Mouse (Mus musculus) erythroblast, embryonic 14.5 days (primary cell): ENCODE data around the gene Hspa4l. TPM values are rescaled to one million over a fixed set of nuclear protein-coding genes. Genes with fewer than 3 reads are reported as not detected.
A peak's percentile ranks its signal among the peaks of the same experiment; 100 is the strongest.
"Not testable (repeated sequence)": the region's sequence is repeated elsewhere in the genome, so short reads cannot be mapped to it uniquely, and the experiment has no call there.

Source experiments
- H3K27me3 ChIP-seq: 2 replicates; pipeline ENCODE4 v1.6.1; 2012; ENCODE audit warnings: inconsistent platforms; ENCODE audit not compliant: control insufficient read depth
- H3K36me3 ChIP-seq: 2 replicates; pipeline ENCODE4 v1.6.1; 2012; ENCODE audit warnings: mild to moderate bottlenecking, inconsistent platforms; ENCODE audit not compliant: control insufficient read depth
- H3K4me1 ChIP-seq: 2 replicates; pipeline ENCODE4 v1.6.1; 2012; ENCODE audit warnings: inconsistent platforms; ENCODE audit not compliant: control insufficient read depth
- H3K4me3 ChIP-seq: replicated peaks from 2 replicates; pipeline ENCODE3; 2012; ENCODE audit warnings: moderate library complexity, mild to moderate bottlenecking, inconsistent platforms
- H3K9me3 ChIP-seq: 2 replicates; pipeline ENCODE4 v1.6.1; 2012; ENCODE audit warnings: low read length, inconsistent platforms, mixed read lengths; ENCODE audit not compliant: control insufficient read depth
- GATA1 ChIP-seq: IDR thresholded peaks from 2 replicates; pipeline ENCODE4 v1.6.1; 2012; ENCODE audit warnings: low read length, inconsistent platforms, mixed read lengths
- TAL1 ChIP-seq: IDR thresholded peaks from 3 replicates; pipeline ENCODE4 v1.6.1; 2012; ENCODE audit warnings: low read length, inconsistent platforms, mixed read lengths
- polyA plus RNA-seq: library from polyadenylated mRNA; stranded (reverse); fragments of >175 nt; gene quantifications from 2 replicates; pipeline ENCODE4 v1.2.3, GENCODE M21; 2012

The Hspa4l gene
- polyA plus RNA-seq, 1 experiment: 0.32 TPM

DNA sequence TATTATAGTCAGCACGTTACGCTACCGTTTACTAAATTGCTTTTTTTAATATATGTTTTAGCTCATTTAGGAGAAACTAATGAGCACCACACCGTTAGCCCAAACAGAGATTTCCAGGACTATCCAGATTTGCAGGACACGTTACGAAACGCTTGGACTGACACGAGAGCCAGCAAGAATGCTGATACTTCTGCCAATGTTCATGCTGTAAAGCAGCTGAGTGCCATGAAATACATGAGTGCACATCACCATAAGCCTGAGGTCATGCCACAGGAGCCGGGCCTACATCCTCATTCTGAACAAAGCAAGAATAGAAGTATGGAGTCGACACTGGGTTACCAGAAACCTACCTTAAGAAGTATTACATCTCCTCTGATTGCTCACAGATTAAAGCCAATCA lies 64.4 kb downstream of the Hspa4l start:
- no peaks in the 10 kb centered on the region for H3K9me3 ChIP-seq
- peaks cover 10% of the 10 kb centered on the region for H3K4me1 ChIP-seq
- no peaks in the 10 kb centered on the region for H3K27me3 ChIP-seq
- H3K4me3 ChIP-seq: no peak overlapping the region
- no peak for TF ChIP-seq TAL1
- no peak for TF ChIP-seq GATA1
- peaks cover 98% of the 10 kb centered on the region for H3K36me3 ChIP-seq

DNA sequence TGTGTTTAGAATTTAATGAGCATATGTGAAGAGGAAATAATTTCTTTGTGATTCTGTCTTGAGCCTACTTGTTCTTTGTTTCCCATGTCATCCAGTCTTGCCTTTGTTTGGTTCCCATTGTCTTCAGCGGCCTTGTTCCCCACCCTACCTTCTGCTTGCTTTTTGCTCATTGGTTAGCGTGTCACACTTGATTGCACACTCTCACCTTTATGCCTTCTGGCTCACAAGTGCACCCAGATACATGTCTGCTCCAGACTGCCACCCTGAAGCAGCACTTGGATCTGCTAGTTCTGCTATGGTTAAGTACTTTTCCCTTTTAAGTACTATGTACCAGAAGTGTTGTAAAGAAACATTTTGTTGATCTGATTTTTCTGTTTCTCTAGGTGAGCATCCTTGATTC lies 65.6 kb downstream of the Hspa4l start:
- Histone ChIP-seq H3K27me3 (no peaks in the 10 kb centered on the region), H3K4me1 (peaks cover 8% of the 10 kb centered on the region), H3K9me3 (no peaks in the 10 kb centered on the region), H3K4me3 (no peak overlapping the region), H3K36me3 (peaks cover 99% of the 10 kb centered on the region)
- TF ChIP-seq GATA1 (no peak), TAL1 (no peak)

DNA sequence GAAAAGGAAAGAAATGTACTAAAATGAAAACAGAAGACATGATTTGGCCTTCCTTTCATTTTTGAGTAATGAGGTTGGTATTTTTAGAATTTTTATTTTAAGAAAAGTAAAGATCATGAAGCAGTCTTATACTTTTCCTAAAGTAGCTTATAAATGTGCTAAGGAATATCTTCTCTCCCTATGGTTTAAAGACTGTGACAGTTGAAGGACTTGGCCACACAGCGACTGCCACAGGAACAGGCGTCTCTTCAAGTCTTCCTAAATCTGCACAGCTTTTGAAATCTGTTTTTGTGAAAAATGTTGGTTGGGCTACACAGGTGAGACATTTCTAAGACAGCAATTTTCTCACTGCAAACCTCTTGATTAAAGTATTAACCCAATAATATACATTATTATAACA lies 69.0 kb downstream of the Hspa4l start:
- Histone ChIP-seq H3K9me3 (no peaks in the 10 kb centered on the region), H3K36me3 (peaks cover 100% of the 10 kb centered on the region), H3K4me1 (no peaks in the 10 kb centered on the region), H3K27me3 (no peaks in the 10 kb centered on the region), H3K4me3 (no peak overlapping the region)
- TF ChIP-seq TAL1 (no peak), GATA1 (no peak)

DNA sequence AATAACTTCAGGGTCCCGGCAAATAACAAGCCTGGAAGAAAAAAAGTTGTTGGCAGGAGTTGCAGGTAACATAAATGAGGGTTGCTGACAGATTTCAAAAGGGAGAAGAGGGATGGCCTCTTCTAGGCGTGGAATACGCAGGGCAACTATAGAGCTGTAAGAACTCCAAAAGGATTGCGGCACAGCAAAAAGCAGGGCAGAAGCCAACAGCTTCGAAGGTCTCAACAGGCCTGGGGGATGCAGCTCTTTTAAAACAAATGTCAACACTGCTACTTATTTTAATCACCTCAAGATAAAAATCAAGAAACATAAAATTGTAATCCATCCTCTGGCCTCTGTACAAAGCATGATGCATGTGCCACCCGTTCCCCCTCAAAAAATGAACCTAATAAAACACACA lies 101.2 kb downstream of the Hspa4l start:
- Histone ChIP-seq H3K4me1 (peaks cover 19% of the 10 kb centered on the region), H3K4me3 (peak overlapping the region; percentile 65)
- not testable (repeated sequence) for H3K36me3 ChIP-seq, H3K27me3 ChIP-seq, H3K9me3 ChIP-seq

Other genes with a start within 250 kb of the Hspa4l start
- gene Intu, start 213.2 kb upstream of the Hspa4l start, polyA plus RNA-seq: 0.04 and 0.06 TPM in 2 replicates
- gene Slc25a31, start 35.6 kb upstream of the Hspa4l start, polyA plus RNA-seq: not detected in 2 replicates
- 0.99 and 1.2 TPM in 2 replicates for gene Plk4, start 55.5 kb downstream of the Hspa4l start, polyA plus RNA-seq
- 0.07 and 1.5 TPM in 2 replicates for gene Mfsd8, start 102.4 kb downstream of the Hspa4l start, polyA plus RNA-seq
- 0.04 TPM in 1 of 2 replicates, not detected in the other for gene Abhd18, start 102.5 kb downstream of the Hspa4l start, polyA plus RNA-seq
- not detected in 2 replicates for gene 1700034I23Rik, start 158.0 kb downstream of the Hspa4l start, polyA plus RNA-seq
- 6.2 and 6.3 TPM in 2 replicates for gene Larp1b, start 205.3 kb downstream of the Hspa4l start, polyA plus RNA-seq